Mouse (Mus musculus) embryonic facial prominence, embryonic 10.5 days (tissue): ENCODE results near the gene Sox13. TPM values are rescaled to one million over a fixed set of nuclear protein-coding genes. Genes with fewer than 3 reads are reported as not detected.
"Not testable (repeated sequence)": the region's sequence is repeated elsewhere in the genome, so short reads cannot be mapped to it uniquely, and the experiment has no call there.

ENCODE experiments used
- DNase-seq: peaks from one replicate; pipeline ENCODE4 v3.0.0-alpha.2; 2017; ENCODE audit warnings: low spot score
- H3K27ac ChIP-seq: fragments of 300-500 bp; sonication (generic); replicated peaks from 2 replicates; pipeline ENCODE4 v1.5.1; 2016; ENCODE audit warnings: mild to moderate bottlenecking
- H3K27me3 ChIP-seq: fragments of 300-500 bp; sonication (generic); replicated peaks from 2 replicates; pipeline ENCODE4 v1.6.1; 2016; ENCODE audit warnings: low read depth, mild to moderate bottlenecking; ENCODE audit not compliant: poor library complexity, severe bottlenecking
- H3K36me3 ChIP-seq: fragments of 300-500 bp; sonication (generic); replicated peaks from 2 replicates; pipeline ENCODE4 v1.6.1; 2016; ENCODE audit warnings: mild to moderate bottlenecking, moderate library complexity
- H3K4me1 ChIP-seq: fragments of 300-500 bp; sonication (generic); 2 replicates; pipeline ENCODE4 v1.6.1; 2016
- H3K4me3 ChIP-seq: fragments of 300-500 bp; sonication (generic); 2 replicates; pipeline ENCODE4 v1.5.1; 2016; ENCODE audit warnings: mild to moderate bottlenecking, moderate library complexity
- H3K9me3 ChIP-seq: fragments of 300-500 bp; sonication (generic); 2 replicates; pipeline ENCODE4 v1.6.1; 2016; ENCODE audit warnings: mild to moderate bottlenecking
- WGBS: fragments of 180-500 bp; shearing (Covaris S2); methylation state at CpG from one replicate; pipeline ENCODE4 v1.1.7; 2016; 5-methylcytosine and 5-hydroxymethylcytosine counted together
- polyA plus RNA-seq: library from polyadenylated mRNA; unstranded; fragments of >200 nt; fragmentation: Nextera tagmentation; extraction: Ambion mirVana; gene quantifications from 2 replicates; pipeline ENCODE4 v1.2.1, GENCODE M21; 2016

The Sox13 gene
- polyA plus RNA-seq, 1 experiment from 2014 or later, result 12.1 TPM

- Histone ChIP-seq H3K27me3 (peaks cover 70% of the 10 kb centered on the region), H3K4me1 (peaks cover 28% of the 10 kb centered on the region), H3K4me3 (no peak overlapping the region), H3K36me3 (no peaks in the 10 kb centered on the region), H3K27ac (no peak overlapping the region), H3K9me3 (no peaks in the 10 kb centered on the region)
- DNase-seq, result no peak
- WGBS, result 51% methylated on average over 15 of the region's 15 CpGs
Observed at GRCm38 (mm10) chr1:133355912-133356311, 68.3 kb downstream of the Sox13 start.

- no peaks in the 10 kb centered on the region for H3K9me3 ChIP-seq
- H3K4me1 ChIP-seq, result peaks cover 28% of the 10 kb centered on the region
- 43% methylated on average over 5 of the region's 5 CpGs for WGBS
- no peak for DNase-seq
- H3K27ac ChIP-seq, result no peak overlapping the region
- peaks cover 70% of the 10 kb centered on the region for H3K27me3 ChIP-seq
- H3K36me3 ChIP-seq, result no peaks in the 10 kb centered on the region
- no peak overlapping the region for H3K4me3 ChIP-seq
Observed at GRCm38 (mm10) chr1:133355469-133355868, 68.7 kb downstream of the Sox13 start.

DNA sequence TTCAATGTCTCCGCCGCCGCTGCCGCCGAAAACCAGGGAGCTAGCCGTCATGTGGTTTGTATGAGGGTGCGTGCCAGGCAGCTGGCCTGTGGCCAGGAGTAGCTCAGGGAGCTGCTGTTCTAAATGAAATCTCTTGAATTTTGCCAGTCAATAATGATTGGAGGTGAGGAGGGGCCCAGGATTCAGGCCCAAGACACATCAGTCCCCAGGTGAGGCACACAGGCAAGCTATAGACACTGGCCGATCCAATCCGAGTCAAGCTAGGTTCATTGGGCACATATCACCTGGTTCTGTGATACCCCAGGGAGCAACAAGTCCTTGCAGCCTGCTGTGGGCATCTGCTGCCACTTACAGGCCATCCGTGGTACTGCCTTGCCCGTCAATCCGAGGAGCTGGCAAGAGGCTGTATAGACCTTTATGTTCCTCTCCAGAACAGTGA lies 70.8 kb downstream of the Sox13 start:
- peaks cover 28% of the 10 kb centered on the region for H3K4me1 ChIP-seq
- no peak overlapping the region for H3K4me3 ChIP-seq
- no peaks in the 10 kb centered on the region for H3K36me3 ChIP-seq
- WGBS, result 53% methylated on average over 12 of the region's 12 CpGs
- H3K9me3 ChIP-seq, result no peaks in the 10 kb centered on the region
- peaks cover 60% of the 10 kb centered on the region for H3K27me3 ChIP-seq
- DNase-seq, result peak; percentile 74
- no peak overlapping the region for H3K27ac ChIP-seq

DNA sequence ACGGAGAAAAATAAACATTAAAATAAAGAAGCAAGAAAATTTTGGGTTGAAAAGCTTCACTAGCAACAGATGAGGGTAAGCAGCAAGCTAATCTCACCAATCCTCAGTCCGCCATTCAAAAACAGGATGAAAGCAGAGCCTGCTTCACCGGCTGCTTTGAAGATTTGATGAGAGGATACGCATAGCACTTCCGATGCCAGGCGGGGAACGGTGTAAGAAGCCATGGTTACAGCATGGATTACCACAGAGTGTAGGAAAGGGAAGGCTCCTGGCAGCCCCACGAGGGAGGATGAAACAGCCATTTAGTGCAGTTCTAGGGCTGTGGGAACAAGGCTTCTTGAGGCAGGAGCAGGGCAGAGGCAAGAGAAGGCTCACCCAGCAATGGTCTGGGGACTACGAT lies 72.4 kb downstream of the Sox13 start:
- H3K27ac ChIP-seq, result no peak overlapping the region
- H3K36me3 ChIP-seq, result no peaks in the 10 kb centered on the region
- peaks cover 44% of the 10 kb centered on the region for H3K27me3 ChIP-seq
- peaks cover 30% of the 10 kb centered on the region for H3K4me1 ChIP-seq
- H3K4me3 ChIP-seq, result no peak overlapping the region
- no peak for DNase-seq
- 62% methylated on average over 9 of the region's 9 CpGs for WGBS
- H3K9me3 ChIP-seq, result no peaks in the 10 kb centered on the region

DNA sequence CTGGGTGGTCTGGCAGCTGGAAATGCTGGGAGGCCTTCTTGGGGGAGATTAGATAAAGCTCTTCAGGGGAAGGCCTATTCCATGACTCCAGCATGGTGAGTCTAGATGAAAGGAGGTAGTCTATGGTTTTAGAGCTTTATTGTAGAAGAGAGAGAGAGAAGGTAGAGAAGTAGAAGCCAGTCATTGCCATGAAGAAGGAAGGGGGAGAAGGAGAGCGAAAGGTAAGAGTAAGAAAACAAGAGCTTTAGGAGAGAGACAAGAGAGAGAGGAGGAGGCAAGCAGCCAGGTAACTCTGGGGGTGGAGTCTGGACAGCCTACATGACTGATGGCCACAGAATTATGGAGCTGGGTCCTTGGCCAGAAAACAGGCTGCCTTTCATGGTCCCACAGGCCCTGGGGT lies 74.0 kb downstream of the Sox13 start, which contains the start of gene Ren1:
Gene Ren1 (plus strand): TSS at position 301 of the 400 bp plus-strand sequence.
- WGBS, result 87% methylated on average over 1 of the region's 1 CpGs
- H3K27ac ChIP-seq, result no peak within 1 kb of the TSS

GRCm38 (mm10) chr1:133347693-133348520 lies 76.3 kb downstream of the Sox13 start:
- H3K36me3 ChIP-seq, result no peaks in the 10 kb centered on the region
- H3K4me3 ChIP-seq, result no peak overlapping the region
- no peaks in the 10 kb centered on the region for H3K9me3 ChIP-seq
- 78% methylated on average over 11 of the region's 11 CpGs for WGBS
- H3K27me3 ChIP-seq, result 0 out of 2 replicates have a peak, but pooled peaks cover 8% of the 10 kb centered on the region
- DNase-seq, result no peak
- H3K4me1 ChIP-seq, result peaks cover 14% of the 10 kb centered on the region
- no peak overlapping the region for H3K27ac ChIP-seq

More for the DNA sequence above, 74.0 kb downstream of the Sox13 start, which contains the start of gene Ren1:
- H3K27me3 ChIP-seq, result peaks cover 28% of the 10 kb centered on the region
- no peak within 1 kb of the TSS for H3K4me3 ChIP-seq
- no peaks in the 10 kb centered on the region for H3K9me3 ChIP-seq
- H3K36me3 ChIP-seq, result no peaks in the 10 kb centered on the region
- peaks cover 14% of the 10 kb centered on the region for H3K4me1 ChIP-seq
- DNase-seq, result no peak

- peaks cover 14% of the 10 kb centered on the region for H3K4me1 ChIP-seq
- no peak for DNase-seq
- no peaks in the 10 kb centered on the region for H3K36me3 ChIP-seq
- H3K4me3 ChIP-seq, result no peak overlapping the region
- H3K9me3 ChIP-seq, result no peaks in the 10 kb centered on the region
- WGBS, result 74% methylated on average over 3 of the region's 3 CpGs
- H3K27ac ChIP-seq, result no peak overlapping the region
- H3K27me3 ChIP-seq, result 0 out of 2 replicates have a peak, but pooled peaks cover 2% of the 10 kb centered on the region
Observed at GRCm38 (mm10) chr1:133347226-133347625, 77.0 kb downstream of the Sox13 start.

GRCm38 (mm10) chr1:133346531-133346930 lies 77.6 kb downstream of the Sox13 start:
- H3K27ac ChIP-seq, result no peak overlapping the region
- H3K9me3 ChIP-seq, result no peaks in the 10 kb centered on the region
- H3K27me3 ChIP-seq, result no peaks in the 10 kb centered on the region
- WGBS, result 83% methylated on average over 9 of the region's 9 CpGs
- DNase-seq, result no peak
- H3K36me3 ChIP-seq, result no peaks in the 10 kb centered on the region
- H3K4me3 ChIP-seq, result no peak overlapping the region
- peaks cover 8% of the 10 kb centered on the region; the same call in 1 of the 2 replicates for H3K4me1 ChIP-seq

- Histone ChIP-seq H3K36me3 (no peaks in the 10 kb centered on the region), H3K4me3 (no peak overlapping the region), H3K27ac (no peak overlapping the region), H3K27me3 (no peaks in the 10 kb centered on the region), H3K9me3 (no peaks in the 10 kb centered on the region), H3K4me1 (peaks cover 3% of the 10 kb centered on the region; the same call in 1 of the 2 replicates)
- DNase-seq, result no peak
- 89% methylated on average over 2 of the region's 2 CpGs for WGBS
Observed at GRCm38 (mm10) chr1:133344357-133344756, 79.8 kb downstream of the Sox13 start.

DNA sequence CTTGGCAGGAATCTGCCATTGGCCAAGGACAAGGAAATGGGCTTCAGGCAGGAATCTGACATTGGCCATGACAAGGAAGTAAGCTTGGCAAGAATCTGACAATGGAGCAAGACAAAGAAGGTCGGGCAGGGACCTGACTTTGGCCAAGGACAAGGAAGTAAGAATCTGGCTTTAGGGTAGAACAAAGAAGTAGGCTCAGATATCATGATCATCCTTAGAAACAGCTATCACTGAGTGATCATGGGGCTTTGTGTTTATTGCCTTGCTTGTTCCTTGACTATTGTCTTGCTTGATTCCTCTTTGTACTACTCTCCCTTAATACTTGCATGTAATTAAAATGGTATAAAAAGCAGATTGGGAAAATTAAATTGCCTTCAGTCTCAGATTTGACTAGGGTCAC lies 83.8 kb downstream of the Sox13 start:
- DNase-seq, H3K4me3 ChIP-seq, H3K36me3 ChIP-seq, H3K4me1 ChIP-seq, H3K27me3 ChIP-seq, H3K9me3 ChIP-seq, H3K27ac ChIP-seq: not testable (repeated sequence)
- 70% methylated on average over 1 of the region's 1 CpGs for WGBS

DNA sequence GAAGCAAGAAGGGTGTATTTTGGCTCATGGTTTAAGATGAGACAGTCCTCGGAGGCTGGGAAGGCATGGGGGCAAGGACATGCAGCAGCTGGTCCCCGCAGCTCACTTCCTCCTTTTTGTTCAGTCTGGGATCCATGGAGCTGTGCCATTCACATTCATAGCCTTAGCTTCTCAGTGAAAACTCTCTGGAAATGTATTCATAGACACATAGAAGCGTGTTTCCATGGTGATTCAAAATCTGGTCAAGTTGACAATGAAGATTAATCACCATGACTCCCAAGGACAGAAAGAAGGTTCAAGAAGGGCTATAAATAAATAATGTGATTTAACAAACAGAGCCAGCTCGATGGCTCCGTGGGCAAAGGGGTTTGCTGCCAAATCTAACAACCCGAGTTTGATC lies 90.2 kb downstream of the Sox13 start:
- 89% methylated on average over 6 of the region's 6 CpGs for WGBS
- no peak for DNase-seq

GRCm38 (mm10) chr1:133332656-133333430 lies 91.3 kb downstream of the Sox13 start:
- H3K4me1 ChIP-seq, result peaks cover 9% of the 10 kb centered on the region
- no peaks in the 10 kb centered on the region for H3K36me3 ChIP-seq
- no peak for DNase-seq
- H3K27ac ChIP-seq, result no peak overlapping the region
- 91% methylated on average over 11 of the region's 11 CpGs for WGBS
- H3K4me3 ChIP-seq, result no peak overlapping the region
- H3K27me3 ChIP-seq, result peaks cover 57% of the 10 kb centered on the region
- no peaks in the 10 kb centered on the region for H3K9me3 ChIP-seq

More for the DNA sequence above, 90.2 kb downstream of the Sox13 start:
- Histone ChIP-seq H3K36me3 (no peaks in the 10 kb centered on the region), H3K9me3 (no peaks in the 10 kb centered on the region), H3K27ac (no peak overlapping the region), H3K27me3 (peaks cover 46% of the 10 kb centered on the region), H3K4me1 (peaks cover 9% of the 10 kb centered on the region), H3K4me3 (no peak overlapping the region)
